Mouse (Mus musculus) embryonic facial prominence, embryonic 14.5 days (tissue): ENCODE results near the gene Gm10320. TPM values are rescaled to one million over a fixed set of nuclear protein-coding genes. Genes with fewer than 3 reads are reported as not detected.

Experiments
- ATAC-seq: fragments of 200-750 bp; cut with Nextera tagmentation; 2 replicates; pipeline ENCODE4 v1.8.0; 2017; ENCODE audit warnings: low read depth, moderate number of reproducible peaks, moderate TSS enrichment
- DNase-seq: peaks from one replicate; pipeline ENCODE4 v3.0.0-alpha.2; 2015; ENCODE audit warnings: low spot score
- H3K27ac ChIP-seq: fragments of 300-500 bp; sonication (generic); replicated peaks from 2 replicates; pipeline ENCODE4 v1.5.1; 2014; ENCODE audit warnings: low read depth, mild to moderate bottlenecking, low read length, moderate library complexity
- H3K27me3 ChIP-seq: fragments of 300-500 bp; sonication (generic); replicated peaks from 2 replicates; pipeline ENCODE4 v1.6.1; 2014; ENCODE audit warnings: low read length; ENCODE audit not compliant: control insufficient read depth, insufficient read depth
- H3K36me3 ChIP-seq: fragments of 300-500 bp; sonication (generic); 2 replicates; pipeline ENCODE4 v1.6.1; 2014; ENCODE audit warnings: low read length, mixed read lengths; ENCODE audit not compliant: control insufficient read depth, insufficient read depth
- H3K4me1 ChIP-seq: fragments of 300-500 bp; sonication (generic); 2 replicates; pipeline ENCODE4 v1.6.1; 2014; ENCODE audit warnings: antibody characterized with exemption, low read length; ENCODE audit not compliant: control insufficient read depth, insufficient read depth
- H3K4me2 ChIP-seq: fragments of 300-500 bp; sonication (generic); 2 replicates; pipeline ENCODE4 v1.6.1; 2014; ENCODE audit warnings: low read depth, mild to moderate bottlenecking, low read length, moderate library complexity, mixed read lengths
- H3K4me3 ChIP-seq: fragments of 300-500 bp; sonication (generic); 2 replicates; pipeline ENCODE4 v1.5.1; 2014; ENCODE audit warnings: low read depth, mild to moderate bottlenecking, low read length
- H3K9ac ChIP-seq: fragments of 300-500 bp; sonication (generic); 2 replicates; pipeline ENCODE4 v1.6.1; 2014; ENCODE audit warnings: low read depth, mild to moderate bottlenecking, low read length, moderate library complexity, mixed read lengths
- H3K9me3 ChIP-seq: fragments of 300-500 bp; sonication (generic); 2 replicates; pipeline ENCODE4 v1.6.1; 2016; ENCODE audit warnings: low read length; ENCODE audit not compliant: control insufficient read depth
- WGBS: fragments of 180-500 bp; shearing (Covaris S2); extraction: QIAGEN DNeasy Blood & Tissue Kit; methylation state at CpG from one replicate; pipeline ENCODE4 v1.1.7; 2014; 5-methylcytosine and 5-hydroxymethylcytosine counted together
- polyA plus RNA-seq: library from polyadenylated mRNA; unstranded; fragments of >200 nt; fragmentation: Nextera tagmentation; extraction: Ambion mirVana; gene quantifications from 2 replicates; pipeline ENCODE4 v1.2.1, GENCODE M21; 2014

The Gm10320 gene
- polyA plus RNA-seq, 1 experiment from 2014 or later, result 2.4 TPM

GRCm38 (mm10) chr13:98502236-98502812 lies 10.5 kb upstream of the Gm10320 start:
- no peaks in the 10 kb centered on the region for H3K9me3 ChIP-seq
- H3K4me1 ChIP-seq, result peaks cover 32% of the 10 kb centered on the region
- 0 out of 2 replicates have a peak overlapping the region, but pooled peaks have one; percentile 11 for H3K9ac ChIP-seq
- H3K36me3 ChIP-seq, result no peaks in the 10 kb centered on the region
- H3K4me2 ChIP-seq, result peak overlapping the region; percentile 87
- peaks cover 73% of the 10 kb centered on the region for H3K27me3 ChIP-seq
- peak overlapping the region; percentile 29 for H3K4me3 ChIP-seq
- ATAC-seq (no peak), DNase-seq (no peak)
- WGBS, result 3% methylated on average over 16 of the region's 16 CpGs
- H3K27ac ChIP-seq, result peak overlapping the region; percentile 67

- Histone ChIP-seq H3K9ac (no peak overlapping the region), H3K4me2 (no peak overlapping the region), H3K4me3 (no peak overlapping the region), H3K4me1 (peaks cover 37% of the 10 kb centered on the region), H3K9me3 (no peaks in the 10 kb centered on the region), H3K27ac (no peak overlapping the region), H3K36me3 (no peaks in the 10 kb centered on the region), H3K27me3 (peaks cover 73% of the 10 kb centered on the region)
- DNase-seq (no peak), ATAC-seq (no peak)
- WGBS, result 22% methylated on average over 6 of the region's 6 CpGs
Observed at GRCm38 (mm10) chr13:98501321-98501720, 9.5 kb upstream of the Gm10320 start.

GRCm38 (mm10) chr13:98500471-98501125 lies 8.8 kb upstream of the Gm10320 start:
- H3K36me3 ChIP-seq, result no peaks in the 10 kb centered on the region
- H3K27ac ChIP-seq, result no peak overlapping the region
- no peak overlapping the region for H3K4me3 ChIP-seq
- peaks cover 67% of the 10 kb centered on the region for H3K27me3 ChIP-seq
- no peak overlapping the region for H3K9ac ChIP-seq
- DNase-seq (no peak), ATAC-seq (no peak)
- H3K9me3 ChIP-seq, result no peaks in the 10 kb centered on the region
- 35% methylated on average over 13 of the region's 13 CpGs for WGBS
- H3K4me2 ChIP-seq, result no peak overlapping the region
- H3K4me1 ChIP-seq, result peaks cover 35% of the 10 kb centered on the region

DNA sequence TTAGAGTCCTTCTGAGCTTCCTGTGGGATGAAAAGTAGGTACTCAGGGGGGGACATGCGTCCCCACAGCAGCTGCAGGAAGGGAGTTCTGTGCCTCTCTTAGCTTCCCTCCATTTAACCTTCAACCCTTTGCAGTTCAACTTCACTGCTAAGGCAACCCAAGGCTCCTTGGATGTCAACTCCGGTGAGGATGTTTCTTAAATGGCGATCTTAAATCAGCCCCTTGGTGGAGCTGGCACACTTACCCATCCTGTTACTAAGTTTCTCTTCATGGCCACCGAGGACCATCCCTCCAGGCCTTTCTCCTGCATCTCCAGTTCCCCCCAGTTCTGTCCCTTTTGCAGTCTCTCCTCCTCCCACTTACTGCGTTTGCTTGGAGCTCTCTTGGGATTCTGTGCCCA lies 6.8 kb upstream of the Gm10320 start:
- Histone ChIP-seq H3K27me3 (peaks cover 52% of the 10 kb centered on the region), H3K9me3 (no peaks in the 10 kb centered on the region), H3K4me3 (no peak overlapping the region), H3K36me3 (no peaks in the 10 kb centered on the region), H3K27ac (no peak overlapping the region), H3K4me2 (0 out of 2 replicates have a peak overlapping the region, but pooled peaks have one; percentile 15), H3K9ac (no peak overlapping the region), H3K4me1 (peaks cover 25% of the 10 kb centered on the region)
- 52% methylated on average over 5 of the region's 5 CpGs for WGBS
- ATAC-seq (no peak), DNase-seq (no peak)

DNA sequence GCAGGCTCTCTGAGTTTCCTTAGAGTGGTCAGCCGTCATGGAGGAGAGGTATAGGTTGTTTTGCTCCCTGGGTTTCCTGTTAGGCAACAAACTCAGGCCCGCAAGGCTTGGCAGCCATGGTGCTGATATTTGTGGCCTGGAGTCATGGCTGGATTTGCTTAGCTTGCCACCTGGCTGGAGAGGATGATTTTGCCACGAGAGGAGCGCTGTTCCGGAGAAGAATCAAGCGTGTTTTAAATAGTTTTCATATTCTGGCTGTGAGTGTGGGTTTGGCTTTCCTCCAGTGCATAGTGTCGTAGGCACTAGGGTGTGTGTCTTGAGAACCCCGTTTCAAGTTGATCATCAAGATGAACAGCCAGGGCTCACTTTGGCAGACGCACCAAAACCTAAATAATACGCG lies 6.3 kb upstream of the Gm10320 start:
- peak overlapping the region; percentile 15; the same call in 1 of the 2 replicates for H3K4me2 ChIP-seq
- H3K27ac ChIP-seq, result no peak overlapping the region
- no peak overlapping the region for H3K9ac ChIP-seq
- H3K36me3 ChIP-seq, result no peaks in the 10 kb centered on the region
- no peaks in the 10 kb centered on the region for H3K9me3 ChIP-seq
- no peak overlapping the region for H3K4me3 ChIP-seq
- peaks cover 23% of the 10 kb centered on the region for H3K4me1 ChIP-seq
- H3K27me3 ChIP-seq, result peaks cover 48% of the 10 kb centered on the region
- no peak for ATAC-seq
- DNase-seq, result peak; percentile 70
- WGBS, result 33% methylated on average over 11 of the region's 11 CpGs

DNA sequence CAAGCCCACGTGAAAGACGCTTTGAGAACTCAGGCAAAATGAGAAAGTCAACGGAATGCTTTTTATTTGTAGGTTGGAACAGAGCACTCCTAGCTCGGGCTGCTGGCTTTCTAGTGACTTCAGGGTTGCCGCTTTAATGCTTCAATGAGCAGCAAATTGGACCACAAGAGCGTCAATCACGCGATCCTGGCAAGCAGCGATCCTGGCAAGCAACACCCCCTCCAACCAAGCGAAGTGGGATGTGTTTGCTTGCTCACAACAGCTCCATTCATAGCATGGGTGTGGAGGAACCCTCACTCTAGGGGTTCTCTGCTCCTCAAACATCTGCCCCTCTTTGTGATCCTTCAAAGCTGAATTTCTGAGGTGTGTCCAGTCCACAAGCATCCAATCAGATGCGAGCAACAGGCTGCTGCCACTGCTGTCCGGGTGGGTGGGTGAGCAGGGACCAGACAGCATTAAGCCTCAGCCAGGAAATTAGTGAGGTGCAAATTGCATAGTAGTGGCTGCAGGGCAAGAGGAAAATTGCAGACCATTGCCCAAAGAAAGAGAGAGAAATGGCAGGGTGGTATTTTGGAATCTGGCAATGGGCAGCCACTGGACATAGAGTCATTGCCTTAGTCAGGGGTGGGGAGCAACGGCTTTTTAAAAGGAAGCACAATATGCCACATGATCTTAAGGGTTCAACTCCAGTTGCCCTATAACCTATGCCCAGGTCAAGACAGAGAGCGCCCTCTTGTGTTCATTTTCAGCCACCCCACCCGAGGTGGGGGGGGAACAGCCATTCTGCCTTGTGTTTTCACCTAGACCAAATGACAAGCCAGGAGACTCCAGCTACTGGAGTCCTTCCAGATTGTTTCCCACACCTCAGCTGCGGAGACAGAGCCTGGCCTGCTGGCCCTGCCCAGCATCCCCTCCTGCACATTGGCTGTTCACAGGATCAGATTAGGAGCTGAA lies 5.4 kb upstream of the Gm10320 start:
- 24% methylated on average over 16 of the region's 16 CpGs for whole genome bisulfite sequencing
- no peak overlapping the region for H3K9ac ChIP-seq
- ATAC-seq, result peak; percentile 47; the same call in 1 of the 2 replicates
- no peak overlapping the region for H3K4me3 ChIP-seq
- H3K36me3 ChIP-seq, result no peaks in the 10 kb centered on the region
- H3K4me2 ChIP-seq, result peak overlapping the region; percentile 15
- peaks cover 26% of the 10 kb centered on the region for H3K4me1 ChIP-seq
- peaks cover 46% of the 10 kb centered on the region for H3K27me3 ChIP-seq
- no peak overlapping the region for H3K27ac ChIP-seq
- DNase-seq, result peak; percentile 74
- H3K9me3 ChIP-seq, result no peaks in the 10 kb centered on the region

- no peak overlapping the region for H3K4me2 ChIP-seq
- no peak for ATAC-seq
- H3K27ac ChIP-seq, result no peak overlapping the region
- peaks cover 26% of the 10 kb centered on the region for H3K4me1 ChIP-seq
- H3K9ac ChIP-seq, result no peak overlapping the region
- H3K4me3 ChIP-seq, result no peak overlapping the region
- WGBS, result 73% methylated on average over 7 of the region's 8 CpGs
- no peaks in the 10 kb centered on the region for H3K36me3 ChIP-seq
- H3K9me3 ChIP-seq, result no peaks in the 10 kb centered on the region
- no peak for DNase-seq
- H3K27me3 ChIP-seq, result peaks cover 20% of the 10 kb centered on the region
Observed at GRCm38 (mm10) chr13:98494492-98495064, 2.8 kb upstream of the Gm10320 start.

DNA sequence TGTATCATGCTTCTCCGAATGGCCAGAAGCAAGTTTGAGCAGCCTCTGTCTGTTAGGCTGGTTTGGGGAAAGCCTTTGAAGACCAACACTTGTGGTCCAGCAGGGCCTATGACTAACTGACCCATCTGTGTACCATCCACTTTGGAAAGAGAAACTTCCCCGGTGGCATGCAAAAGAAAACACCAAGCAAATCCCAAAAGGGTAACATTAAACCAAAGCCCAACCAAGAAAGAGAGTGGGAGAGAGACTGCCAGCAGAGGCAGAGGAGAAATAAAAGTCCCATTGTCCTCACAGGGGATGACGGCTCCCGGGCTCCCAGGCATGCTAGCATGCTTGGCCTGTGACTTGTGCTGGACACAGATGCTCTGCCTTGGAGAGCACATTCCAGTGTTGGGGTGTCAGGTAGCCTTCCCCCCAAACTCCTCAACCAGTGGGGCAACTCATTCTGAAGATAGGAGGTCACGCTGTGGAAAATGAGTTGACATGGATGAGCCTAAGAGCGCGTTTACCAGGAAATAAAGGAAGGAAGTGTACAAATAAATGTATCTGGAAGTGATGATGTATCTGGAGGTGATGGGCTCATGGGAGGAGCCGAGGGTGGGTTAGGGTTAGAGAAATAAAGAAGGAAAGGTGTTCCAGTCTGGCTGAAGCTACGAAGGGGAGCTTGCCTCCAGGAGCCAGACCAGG lies 911 bp upstream of the Gm10320 start:
- Histone ChIP-seq H3K27ac (no peak overlapping the region), H3K27me3 (0 out of 2 replicates have a peak, but pooled peaks cover 9% of the 10 kb centered on the region), H3K9ac (no peak overlapping the region), H3K4me2 (no peak overlapping the region), H3K4me3 (no peak overlapping the region), H3K4me1 (peaks cover 16% of the 10 kb centered on the region), H3K9me3 (no peaks in the 10 kb centered on the region), H3K36me3 (no peaks in the 10 kb centered on the region)
- ATAC-seq, result no peak
- 37% methylated on average over 9 of the region's 9 CpGs for WGBS
- peak; percentile 48 for DNase-seq
